Mouse (Mus musculus): ENCODE results near the gene Wdr77.
"Not testable (repeated sequence)": the region's sequence is repeated elsewhere in the genome, so short reads cannot be mapped to it uniquely, and the experiment has no call there.

Wdr77 gene

GRCm38 (mm10) chr3:105958974-105959580 is at the start of gene Wdr77:
Gene Wdr77 (plus strand): TSS chr3:105959369.
- DNase-seq = peak; percentile 100

DNA sequence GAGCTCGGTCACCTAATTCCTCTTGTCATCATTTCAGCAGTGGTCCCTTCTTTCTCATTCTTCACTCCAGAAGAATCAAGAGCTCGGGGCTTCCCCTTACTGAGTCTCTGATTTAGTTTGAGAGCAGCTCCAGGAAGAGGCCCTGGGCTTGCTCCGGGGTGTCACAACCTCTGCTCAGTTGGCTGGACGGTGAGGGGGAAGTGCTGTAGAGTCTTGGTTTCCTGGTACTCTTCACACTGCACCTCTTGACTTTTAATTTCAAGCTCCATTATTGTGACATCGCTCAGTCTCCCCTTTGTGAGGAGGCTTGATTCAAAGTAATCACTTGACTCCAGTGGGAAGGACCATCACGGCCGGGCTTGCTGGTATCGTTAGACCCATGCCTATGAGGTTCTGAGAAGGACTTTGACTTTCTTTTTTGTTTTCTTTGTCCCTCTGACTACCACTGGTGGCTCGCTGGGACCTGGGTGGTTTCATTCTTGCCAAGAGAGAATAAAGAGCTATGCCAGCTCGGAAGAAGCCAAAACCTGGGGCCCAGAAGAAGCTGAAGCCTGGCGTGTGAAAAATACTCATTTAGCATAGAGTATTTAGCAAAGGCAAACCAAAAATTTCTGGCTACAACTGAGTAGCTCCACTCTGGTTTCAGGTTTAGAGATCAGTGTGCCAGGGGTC is 48.5 kb upstream of the Wdr77 start:
- no peak for DNase-seq

DNA sequence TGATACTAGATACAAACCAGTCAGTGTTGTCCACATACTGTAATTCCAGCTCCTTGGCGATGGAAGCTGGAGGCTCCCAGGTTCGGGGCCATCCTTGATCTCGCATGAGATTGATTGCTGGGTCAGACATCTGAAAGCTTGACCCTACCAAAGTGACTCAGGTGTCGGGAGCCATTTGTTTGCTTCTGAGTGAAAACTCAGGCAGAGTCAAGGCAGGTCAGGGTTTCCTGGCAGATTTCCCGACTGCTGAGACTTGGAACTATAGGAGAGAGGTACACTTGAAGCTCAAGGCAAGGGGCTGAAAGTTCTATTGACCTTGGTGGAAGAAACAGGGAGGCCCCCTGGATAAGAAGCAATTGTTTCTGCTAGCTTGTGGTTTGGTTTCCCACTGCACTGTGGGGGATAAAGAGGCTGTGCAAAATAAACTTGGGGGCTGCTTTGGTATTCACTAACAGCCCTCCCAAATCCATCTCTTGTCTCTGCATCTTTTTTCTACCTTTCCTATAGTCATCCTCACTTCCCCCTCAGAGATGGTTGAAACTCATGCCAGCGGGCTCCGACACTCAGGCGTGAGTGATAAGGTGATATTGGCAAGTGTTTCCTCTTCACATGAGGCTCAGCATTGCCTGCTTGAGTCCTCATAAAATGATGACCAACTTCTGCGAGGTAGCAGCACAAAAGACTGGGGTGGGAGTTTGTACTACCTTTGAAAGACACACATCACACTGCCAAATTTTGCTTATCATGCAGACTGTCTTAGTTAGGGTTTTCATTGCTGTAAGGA is 46.9 kb upstream of the Wdr77 start:
- no peak for DNase-seq

DNA sequence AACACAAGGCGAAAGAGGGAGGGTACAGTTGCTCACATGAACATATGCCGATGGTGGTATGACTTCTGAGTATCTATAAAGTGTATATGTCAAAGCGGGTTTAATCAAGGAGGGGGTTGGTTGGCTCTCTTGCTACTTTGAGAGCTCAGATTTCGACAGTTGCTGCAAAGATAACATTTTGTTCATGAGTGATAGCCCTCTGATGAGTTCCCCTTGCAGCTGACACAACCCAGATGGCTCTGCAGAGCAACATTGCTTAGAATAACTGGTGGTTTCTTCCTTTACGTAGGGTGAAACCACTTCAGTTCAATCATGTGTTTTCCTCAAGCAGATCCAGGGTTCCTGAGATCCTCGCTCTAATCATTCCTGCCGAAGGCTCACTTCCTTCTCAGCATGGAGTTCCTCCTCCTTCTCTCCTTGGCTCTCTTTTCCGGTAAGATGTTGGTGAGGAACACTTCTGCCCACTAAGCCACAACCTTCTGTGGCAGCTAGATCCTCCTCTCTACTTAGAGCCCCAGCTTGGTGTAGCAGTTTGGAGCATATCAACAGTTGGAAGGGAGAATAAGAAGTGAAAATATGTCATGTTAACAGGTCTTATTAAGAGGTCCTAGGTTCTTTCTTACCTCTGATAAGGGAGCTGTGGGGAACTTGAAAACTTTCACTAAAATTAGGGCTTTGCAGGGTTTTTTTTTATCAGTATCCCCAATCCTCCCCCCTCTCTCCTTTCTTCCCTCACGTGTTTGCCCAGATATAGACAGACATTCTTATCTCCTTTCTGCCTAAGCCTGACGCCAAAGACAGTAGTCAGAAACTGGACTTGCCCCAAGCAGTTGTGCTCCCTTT is 45.1 kb upstream of the Wdr77 start:
- DNase-seq = no peak

- no peak for DNase-seq
Measured at GRCm38 (mm10) chr3:105915281-105915680, 43.9 kb upstream of the Wdr77 start.

- not testable (repeated sequence) for DNase-seq
Measured at GRCm38 (mm10) chr3:105916455-105916854, 42.7 kb upstream of the Wdr77 start.

- DNase-seq = no peak
Measured at GRCm38 (mm10) chr3:105917656-105918354, 41.4 kb upstream of the Wdr77 start.

DNA sequence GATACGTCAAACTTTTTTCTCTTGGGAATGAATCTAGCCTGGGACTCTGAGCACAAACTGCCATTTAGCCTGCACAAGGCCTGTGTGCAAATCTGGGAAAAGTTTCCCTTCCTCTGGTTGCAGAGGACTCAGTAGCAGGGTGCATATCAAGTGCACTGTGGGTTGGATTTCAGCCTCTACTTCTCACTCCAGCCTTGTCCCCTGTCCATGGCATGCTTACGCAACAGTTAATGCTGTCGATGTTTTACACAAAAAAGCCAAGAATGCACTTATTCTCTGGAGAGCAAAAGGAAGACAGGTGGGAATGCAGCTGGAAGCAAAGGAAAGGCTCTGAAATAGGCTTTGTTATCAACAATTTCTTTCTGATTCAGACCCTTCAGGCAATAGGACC is 40.8 kb upstream of the Wdr77 start:
- DNase-seq = no peak

GRCm38 (mm10) chr3:105920743-105921142 is 38.4 kb upstream of the Wdr77 start:
- DNase-seq = not testable (repeated sequence)

DNA sequence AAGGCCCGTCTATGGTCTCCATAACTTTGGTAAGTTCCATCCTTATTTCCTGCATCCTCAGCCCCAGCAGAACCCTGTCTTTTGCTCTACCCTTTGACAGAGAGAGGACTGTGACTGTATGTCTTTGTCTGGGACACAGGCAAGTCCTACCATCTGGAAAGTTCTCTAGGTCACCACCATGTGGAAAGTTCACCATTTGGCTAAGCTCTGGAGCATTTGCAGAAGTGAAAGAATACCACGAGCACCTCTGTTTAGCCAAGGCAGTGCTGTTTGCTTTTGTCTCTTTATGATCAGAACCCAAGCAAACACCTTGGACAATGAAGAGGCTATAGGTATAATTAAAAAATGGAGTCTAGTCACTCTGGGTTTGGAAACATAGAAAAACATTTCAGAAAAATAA is 37.2 kb upstream of the Wdr77 start:
- DNase-seq = no peak

DNA sequence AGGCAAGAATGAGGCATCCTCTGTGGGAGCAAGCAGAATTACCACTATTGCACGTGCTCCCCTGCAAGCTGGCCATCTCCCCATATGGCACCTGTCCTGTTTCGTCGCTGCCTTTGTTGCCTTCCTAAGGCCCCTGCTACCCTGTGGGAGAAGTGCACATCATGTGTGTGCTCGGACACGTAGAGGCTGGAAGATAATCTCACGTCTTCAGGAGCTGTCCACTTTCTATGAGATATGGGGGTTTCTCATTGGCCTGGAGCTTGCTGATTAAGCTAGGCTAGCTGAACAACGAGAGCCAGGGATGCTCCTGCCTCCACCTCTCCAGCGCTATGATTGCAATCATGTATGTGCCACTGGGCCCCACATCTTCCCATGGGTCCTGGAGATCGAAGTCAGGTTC is 34.6 kb upstream of the Wdr77 start:
- DNase-seq = no peak

- DNase-seq = no peak
Measured at GRCm38 (mm10) chr3:105927561-105928194, 31.5 kb upstream of the Wdr77 start.

DNA sequence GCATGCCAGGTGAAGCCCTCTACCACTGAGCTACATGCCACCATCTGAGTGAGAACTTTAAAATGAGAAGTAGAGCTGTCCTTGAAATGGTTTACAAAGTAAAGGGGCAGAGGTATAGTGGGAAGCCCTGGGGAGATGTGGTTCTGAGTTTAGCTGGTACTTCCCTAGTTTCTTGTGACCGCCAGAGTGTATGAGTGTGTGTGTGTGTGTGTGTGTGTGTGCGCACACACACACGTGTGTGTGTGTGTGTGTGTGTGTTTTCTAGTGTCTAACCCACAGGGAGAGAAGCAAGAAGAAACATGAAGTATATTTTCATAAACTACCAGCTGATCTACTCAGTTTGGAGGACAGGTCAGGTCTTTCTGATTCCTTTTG is 31.0 kb upstream of the Wdr77 start:
- no peak for DNase-seq

DNA sequence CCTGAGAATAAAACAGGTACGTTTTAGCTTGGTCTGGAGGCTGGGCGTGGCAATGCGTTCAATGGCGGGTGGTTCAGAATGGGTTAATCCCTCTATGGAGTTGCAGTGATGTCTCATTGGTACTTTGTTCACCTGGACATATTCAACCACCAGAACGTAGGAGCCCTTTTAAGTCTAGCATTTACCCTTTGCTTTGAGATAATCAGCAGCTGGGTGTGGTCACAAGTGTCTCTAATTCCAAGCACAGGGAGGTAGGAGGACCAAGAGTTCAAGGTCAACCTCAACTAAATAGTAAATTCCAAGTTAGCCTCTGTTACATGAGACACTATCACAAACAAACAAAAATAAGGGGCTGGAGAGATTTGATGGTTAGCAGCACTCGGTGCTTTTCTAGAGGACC is 30.4 kb upstream of the Wdr77 start:
- DNase-seq = no peak

GRCm38 (mm10) chr3:105929821-105930220 is 29.3 kb upstream of the Wdr77 start:
- no peak for DNase-seq

DNA sequence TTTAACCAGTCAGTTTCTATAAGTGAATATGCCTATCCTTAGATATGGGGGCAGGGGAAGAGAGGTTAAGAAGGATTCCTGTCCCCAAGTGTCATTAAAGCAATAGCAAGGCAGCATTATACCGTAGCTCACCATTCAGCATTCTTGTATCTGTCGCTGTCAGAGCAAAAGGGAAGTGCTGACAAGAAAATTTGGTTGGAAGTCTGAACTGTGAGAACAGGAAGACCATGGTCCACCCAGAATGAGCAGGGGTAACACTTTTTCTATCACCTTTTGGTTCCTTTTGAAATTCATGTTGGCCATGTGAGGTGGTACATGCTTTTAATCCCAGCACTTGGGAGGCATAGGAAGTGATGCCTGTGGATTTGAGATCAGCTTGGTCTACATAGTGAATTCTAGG is 28.1 kb upstream of the Wdr77 start:
- no peak for DNase-seq

GRCm38 (mm10) chr3:105932240-105933071 is 26.7 kb upstream of the Wdr77 start, which contains the start of gene I830077J02Rik:
Gene I830077J02Rik (minus strand): TSS chr3:105932664.
- no peak for DNase-seq

GRCm38 (mm10) chr3:105933926-105934325 is 25.2 kb upstream of the Wdr77 start:
- no peak for DNase-seq

DNA sequence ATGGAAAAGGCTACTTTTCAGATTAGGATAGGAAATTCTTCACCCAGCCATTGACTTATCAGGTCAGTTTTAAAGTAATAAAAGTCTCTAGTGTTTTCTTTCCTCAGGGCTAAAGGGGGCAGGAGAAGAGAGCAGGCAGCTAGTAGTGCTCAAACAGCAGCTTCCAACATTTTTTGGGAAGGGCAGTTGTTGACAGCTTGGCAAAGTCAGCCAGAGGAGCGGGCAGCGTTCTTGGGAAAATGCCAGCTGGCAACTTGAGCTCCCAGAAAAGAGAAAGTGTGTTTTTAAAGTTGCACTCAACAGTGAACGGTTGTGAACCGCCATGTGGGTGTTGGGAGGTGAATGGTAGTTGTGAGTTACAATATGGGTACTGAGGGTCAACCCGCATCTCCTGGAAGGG is 24.1 kb upstream of the Wdr77 start:
- DNase-seq = no peak

- DNase-seq = no peak
Measured at GRCm38 (mm10) chr3:105936111-105936510, 23.1 kb upstream of the Wdr77 start.

- DNase-seq = no peak
Measured at GRCm38 (mm10) chr3:105951348-105951747, 7.8 kb upstream of the Wdr77 start.

Measured in retina, postnatal 1 day (tissue).